Mouse (Mus musculus): Measurements from ENCODE around the gene Cadm1.

- TF ChIP-seq CTCF (IDR thresholded peaks at IDR 0.05; ENCODE audit: borderline replicate concordance, control insufficient read depth, extremely low read depth, insufficient read depth, low read length, poor library complexity), result no peak
- TF ChIP-seq POLR2A (IDR thresholded peaks at IDR 0.05; ENCODE audit: control insufficient read depth, extremely low read depth, insufficient read depth, low read length, poor library complexity), result no peak
Measured at GRCm38 (mm10) chr9:47661611-47662010, 131.6 kb downstream of the Cadm1 start.

Measured in thymus, adult 2 months (tissue).